Mouse (Mus musculus) intestine, postnatal 0 days (tissue): Measurements from ENCODE around the gene Pdrg1. TPM values are rescaled to one million over a fixed set of nuclear protein-coding genes. Genes with fewer than 3 reads are reported as not detected.

ENCODE experiments used
- ATAC-seq: fragments of 200-750 bp; cut with Nextera tagmentation; 2 replicates; pipeline ENCODE4 v1.8.0; 2017; ENCODE audit warnings: mild to moderate bottlenecking, moderate TSS enrichment, moderate library complexity
- H3K27ac ChIP-seq: fragments of 300-500 bp; sonication (generic); 2 replicates; pipeline ENCODE4 v1.5.1; 2014; ENCODE audit warnings: mild to moderate bottlenecking, low read depth, low read length, moderate library complexity
- H3K27me3 ChIP-seq: fragments of 300-500 bp; sonication (generic); replicated peaks from 2 replicates; pipeline ENCODE4 v1.6.1; 2014; ENCODE audit warnings: low read length, mixed read lengths; ENCODE audit not compliant: control insufficient read depth, insufficient read depth
- H3K36me3 ChIP-seq: fragments of 300-500 bp; sonication (generic); 2 replicates; pipeline ENCODE4 v1.6.1; 2014; ENCODE audit warnings: mild to moderate bottlenecking, moderate library complexity; ENCODE audit not compliant: control insufficient read depth, insufficient read depth
- H3K4me1 ChIP-seq: fragments of 300-500 bp; sonication (generic); replicated peaks from 2 replicates; pipeline ENCODE4 v1.6.1; 2014; ENCODE audit warnings: antibody characterized with exemption, low read length, mixed read lengths; ENCODE audit not compliant: control insufficient read depth, insufficient read depth
- H3K4me2 ChIP-seq: fragments of 300-500 bp; sonication (generic); replicated peaks from 2 replicates; pipeline ENCODE4 v1.6.1; 2014; ENCODE audit warnings: low read depth, mild to moderate bottlenecking, moderate library complexity
- H3K4me3 ChIP-seq: fragments of 300-500 bp; sonication (generic); 2 replicates; pipeline ENCODE4 v1.5.1; 2014; ENCODE audit warnings: low read depth, low read length
- H3K9ac ChIP-seq: fragments of 300-500 bp; sonication (generic); 2 replicates; pipeline ENCODE4 v1.6.1; 2014; ENCODE audit warnings: mild to moderate bottlenecking, low read depth, low read length
- H3K9me3 ChIP-seq: fragments of 300-500 bp; sonication (generic); 2 replicates; pipeline ENCODE4 v1.6.1; 2016; ENCODE audit warnings: mixed run types; ENCODE audit not compliant: control insufficient read depth
- CTCF ChIP-seq: sonication (generic); IDR thresholded peaks from 2 replicates; pipeline ENCODE4 v1.5.1; 2016; ENCODE audit warnings: low read depth, mild to moderate bottlenecking, control low read depth, antibody characterized with exemption, moderate library complexity
- WGBS: fragments of 180-500 bp; shearing (Covaris S2); extraction: QIAGEN DNeasy Blood & Tissue Kit; methylation state at CpG from one replicate; pipeline ENCODE4 v1.1.7; 2014; 5-methylcytosine and 5-hydroxymethylcytosine counted together
- polyA plus RNA-seq: library from polyadenylated mRNA; unstranded; fragments of >200 nt; fragmentation: Nextera tagmentation; extraction: Ambion mirVana; gene quantifications from 2 replicates; pipeline ENCODE4 v1.2.1, GENCODE M21; 2015

Pdrg1 gene
- polyA plus RNA-seq, 1 experiment from 2014 or later, result 50.3 TPM

DNA sequence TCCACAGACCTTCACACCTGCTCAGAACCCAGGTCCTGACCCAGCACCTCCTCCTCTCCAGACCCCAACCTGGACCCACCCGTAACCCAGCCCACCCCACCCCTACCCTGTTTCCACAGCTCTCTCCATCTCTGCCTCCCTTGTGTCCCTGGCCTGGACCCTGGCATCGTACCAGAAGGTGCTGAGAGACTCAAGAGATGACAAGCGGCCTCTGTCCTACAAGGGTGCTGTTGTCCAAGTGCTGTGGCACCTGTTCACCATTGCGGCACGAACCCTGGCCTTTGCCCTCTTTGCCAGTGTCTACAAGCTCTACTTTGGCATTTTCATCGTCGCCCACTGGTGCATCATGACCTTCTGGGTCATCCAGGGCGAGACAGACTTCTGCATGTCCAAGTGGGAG is 38.7 kb upstream of the Pdrg1 start:
- no peaks in the 10 kb centered on the region for H3K4me1 ChIP-seq
- H3K4me2 ChIP-seq, result no peak overlapping the region
- 84% methylated on average over 8 of the region's 8 CpGs for WGBS
- no peak overlapping the region for H3K4me3 ChIP-seq
- H3K9ac ChIP-seq, result no peak overlapping the region
- ATAC-seq, result no peak
- H3K36me3 ChIP-seq, result no peaks in the 10 kb centered on the region
- no peak overlapping the region for H3K27ac ChIP-seq
- no peak for TF ChIP-seq CTCF
- H3K27me3 ChIP-seq, result peaks cover 14% of the 10 kb centered on the region
- no peaks in the 10 kb centered on the region for H3K9me3 ChIP-seq

GRCm38 (mm10) chr2:153052700-153053351 is 37.6 kb upstream of the Pdrg1 start:
- no peak overlapping the region for H3K9ac ChIP-seq
- TF ChIP-seq CTCF, result peak; percentile 10; the same call in 1 of the 2 replicates
- no peak overlapping the region for H3K27ac ChIP-seq
- no peaks in the 10 kb centered on the region for H3K9me3 ChIP-seq
- no peak overlapping the region for H3K4me3 ChIP-seq
- no peak overlapping the region for H3K4me2 ChIP-seq
- H3K36me3 ChIP-seq, result no peaks in the 10 kb centered on the region
- peaks cover 14% of the 10 kb centered on the region for H3K27me3 ChIP-seq
- WGBS, result 8% methylated on average over 30 of the region's 30 CpGs
- ATAC-seq, result no peak
- no peaks in the 10 kb centered on the region for H3K4me1 ChIP-seq

DNA sequence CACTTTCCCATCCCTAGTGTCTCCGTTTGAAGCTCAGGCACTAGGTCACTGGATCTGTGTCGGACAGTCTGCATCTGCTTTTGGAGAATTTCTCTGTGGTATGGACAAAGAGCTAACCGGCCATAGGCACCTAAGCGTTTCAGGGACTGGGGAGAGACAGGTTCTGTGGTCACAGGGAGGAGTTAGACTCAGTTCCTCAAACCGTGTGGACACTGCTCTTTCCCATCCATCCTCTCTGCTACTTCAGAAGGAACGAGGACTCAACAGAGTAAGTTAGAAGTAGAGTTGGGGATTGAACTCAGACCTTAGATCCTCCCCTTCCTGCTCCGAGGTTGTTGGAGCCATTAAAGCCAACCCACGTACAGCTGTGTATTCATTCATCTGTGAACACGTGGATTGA is 36.3 kb upstream of the Pdrg1 start:
- H3K9me3 ChIP-seq, result no peaks in the 10 kb centered on the region
- 80% methylated on average over 9 of the region's 9 CpGs for WGBS
- H3K27ac ChIP-seq, result no peak overlapping the region
- H3K27me3 ChIP-seq, result peaks cover 14% of the 10 kb centered on the region
- TF ChIP-seq CTCF, result no peak
- H3K36me3 ChIP-seq, result no peaks in the 10 kb centered on the region
- no peak overlapping the region for H3K9ac ChIP-seq
- H3K4me3 ChIP-seq, result no peak overlapping the region
- no peak for ATAC-seq
- no peak overlapping the region for H3K4me2 ChIP-seq
- no peaks in the 10 kb centered on the region for H3K4me1 ChIP-seq

DNA sequence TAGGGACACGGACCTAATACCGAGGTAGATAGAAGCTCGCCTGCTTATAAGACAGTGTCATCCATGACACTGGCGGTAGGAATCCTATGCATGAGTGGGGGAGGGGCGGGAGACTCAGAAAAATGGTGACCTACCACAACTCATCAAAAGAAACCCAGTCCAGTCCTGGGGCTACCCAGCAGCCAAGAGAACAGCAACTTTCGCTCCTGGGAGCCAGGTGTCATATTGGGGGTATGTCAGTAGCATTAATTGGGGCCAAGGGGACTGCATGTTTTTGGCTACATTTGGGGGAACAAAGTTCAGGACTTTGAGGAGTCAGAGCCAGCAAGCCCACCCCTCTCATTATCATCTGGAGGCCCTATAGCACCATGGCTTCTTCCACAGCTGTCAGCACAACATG is 35.9 kb upstream of the Pdrg1 start:
- H3K9ac ChIP-seq, result no peak overlapping the region
- no peaks in the 10 kb centered on the region for H3K36me3 ChIP-seq
- 66% methylated on average over 6 of the region's 6 CpGs for WGBS
- peaks cover 14% of the 10 kb centered on the region for H3K27me3 ChIP-seq
- H3K4me3 ChIP-seq, result no peak overlapping the region
- H3K4me1 ChIP-seq, result no peaks in the 10 kb centered on the region
- TF ChIP-seq CTCF, result no peak
- no peak for ATAC-seq
- no peak overlapping the region for H3K4me2 ChIP-seq
- no peaks in the 10 kb centered on the region for H3K9me3 ChIP-seq
- H3K27ac ChIP-seq, result no peak overlapping the region

- H3K9me3 ChIP-seq, result no peaks in the 10 kb centered on the region
- no peak overlapping the region for H3K27ac ChIP-seq
- H3K36me3 ChIP-seq, result no peaks in the 10 kb centered on the region
- H3K4me1 ChIP-seq, result no peaks in the 10 kb centered on the region
- H3K27me3 ChIP-seq, result peaks cover 14% of the 10 kb centered on the region
- H3K4me3 ChIP-seq, result no peak overlapping the region
- no peak for TF ChIP-seq CTCF
- 86% methylated on average over 4 of the region's 4 CpGs for WGBS
- no peak overlapping the region for H3K9ac ChIP-seq
- H3K4me2 ChIP-seq, result no peak overlapping the region
- no peak for ATAC-seq
These were observed 34.8 kb upstream of the Pdrg1 start for GRCm38 (mm10) chr2:153049997-153050358.

DNA sequence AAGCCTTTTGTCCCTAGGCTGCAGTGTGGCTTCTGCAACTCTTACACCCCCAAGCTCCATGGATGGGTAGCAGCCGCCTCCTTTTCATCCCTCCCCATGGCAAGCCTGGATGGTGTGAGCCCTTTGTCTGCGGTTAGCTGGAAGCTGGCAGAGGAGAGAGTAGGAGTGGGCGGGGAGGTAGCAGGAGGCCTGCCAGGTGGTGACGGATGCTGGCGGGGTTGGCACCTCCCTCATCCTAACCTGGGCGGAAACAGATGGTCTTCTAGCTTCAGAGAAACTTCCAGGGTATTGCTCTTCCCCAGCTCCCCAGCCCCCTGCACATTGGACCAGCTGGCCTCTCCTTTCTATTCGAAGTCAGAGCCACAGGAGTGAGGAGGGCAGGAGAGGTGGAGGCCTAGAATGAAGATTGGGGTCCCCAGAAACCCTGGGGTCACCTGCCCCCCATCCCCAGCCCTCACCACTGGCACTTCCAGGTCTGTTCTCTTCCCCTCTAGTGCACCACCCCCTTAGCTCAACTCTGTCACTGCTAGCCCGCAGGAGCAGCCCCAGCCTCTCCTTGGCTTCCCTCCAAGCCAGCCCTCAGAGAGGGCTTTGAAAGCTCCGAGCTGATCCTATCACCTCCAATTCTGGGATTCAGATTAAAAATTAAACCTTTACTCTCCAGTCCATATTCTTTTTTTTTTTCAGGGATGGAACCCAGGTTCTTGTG is 34.2 kb upstream of the Pdrg1 start:
- H3K9ac ChIP-seq, result no peak overlapping the region
- WGBS, result 44% methylated on average over 9 of the region's 9 CpGs
- ATAC-seq, result no peak

More for the DNA sequence above, 34.2 kb upstream of the Pdrg1 start:
- no peak for TF ChIP-seq CTCF
- no peak overlapping the region for H3K4me2 ChIP-seq
- no peak overlapping the region for H3K4me3 ChIP-seq
- H3K27ac ChIP-seq, result no peak overlapping the region
- H3K36me3 ChIP-seq, result no peaks in the 10 kb centered on the region
- peaks cover 14% of the 10 kb centered on the region for H3K27me3 ChIP-seq
- no peaks in the 10 kb centered on the region for H3K4me1 ChIP-seq
- H3K9me3 ChIP-seq, result no peaks in the 10 kb centered on the region
